Comparison of ENCODE assay signal across 15 mouse cellular contexts in genomic region chr15:79364120-79364519, GRCm38 (mm10).
"Had no signal": no experiment of that assay in that cellular context is flagged by ENCODE, and none has a peak within 500 bp of the region (broad histone marks: within the 10 kb centered on the region; RNA-seq: fewer than 3 reads in every experiment).

No protein-coding gene starts in this region.

- H3K9ac ChIP-seq: liver, embryonic 15.5 days; midbrain, embryonic 15.5 days; neural tube, embryonic 12.5 days had no signal

- DNase-seq: kidney, adult 18-20 months; kidney, postnatal 36 days; layer of hippocampus, adult 9-11 months; lung, adult 2 months; right cerebral cortex, postnatal 4 days; spleen, adult 18-20 months; thymus, postnatal 4 days had no signal

- H3K4me3 ChIP-seq: liver, embryonic 15.5 days; megakaryocyte, embryonic 14.5 days; midbrain, embryonic 15.5 days; neural tube, embryonic 12.5 days had no signal

- H3K27me3 ChIP-seq: liver, embryonic 15.5 days; megakaryocyte, embryonic 14.5 days; midbrain, embryonic 15.5 days; neural tube, embryonic 12.5 days had no signal

- H3K9me3 ChIP-seq: liver, embryonic 15.5 days; megakaryocyte, embryonic 14.5 days; midbrain, embryonic 15.5 days; neural tube, embryonic 12.5 days had no signal

- H3K4me1 ChIP-seq: midbrain, embryonic 15.5 days had no signal

- H3K4me2 ChIP-seq: liver, embryonic 11.5 days; liver, embryonic 15.5 days; midbrain, embryonic 11.5 days; midbrain, embryonic 15.5 days; neural tube, embryonic 12.5 days had no signal

- H3K27ac ChIP-seq: kidney, postnatal 0 days; liver, embryonic 15.5 days; macrophage; midbrain, embryonic 15.5 days; neural tube, embryonic 12.5 days had no signal

- ATAC-seq: midbrain, embryonic 15.5 days had no signal
